Mouse (Mus musculus) forebrain, embryonic 15.5 days (tissue): Measurements from ENCODE around the gene Slc12a7. TPM values are rescaled to one million over a fixed set of nuclear protein-coding genes. Genes with fewer than 3 reads are reported as not detected.

Source experiments
- ATAC-seq: fragments of 200-750 bp; cut with Nextera tagmentation; replicated peaks from 2 replicates; pipeline ENCODE4 v1.8.0; 2017; ENCODE audit warnings: mild to moderate bottlenecking, moderate TSS enrichment, moderate library complexity
- H3K27ac ChIP-seq: fragments of 300-500 bp; sonication (generic); replicated peaks from 2 replicates; pipeline ENCODE4 v1.5.1; 2015; ENCODE audit warnings: mild to moderate bottlenecking, inconsistent platforms
- H3K27me3 ChIP-seq: fragments of 300-500 bp; sonication (generic); 2 replicates; pipeline ENCODE4 v1.6.1; 2015; ENCODE audit warnings: inconsistent platforms
- H3K36me3 ChIP-seq: fragments of 300-500 bp; sonication (generic); 2 replicates; pipeline ENCODE4 v1.6.1; 2015; ENCODE audit warnings: mild to moderate bottlenecking, inconsistent platforms
- H3K4me1 ChIP-seq: fragments of 300-500 bp; sonication (generic); 2 replicates; pipeline ENCODE4 v1.6.1; 2015; ENCODE audit warnings: inconsistent platforms
- H3K4me2 ChIP-seq: fragments of 300-500 bp; sonication (generic); replicated peaks from 2 replicates; pipeline ENCODE4 v1.6.1; 2015; ENCODE audit warnings: mild to moderate bottlenecking, inconsistent platforms
- H3K4me3 ChIP-seq: fragments of 300-500 bp; sonication (generic); 2 replicates; pipeline ENCODE4 v1.5.1; 2015; ENCODE audit warnings: mild to moderate bottlenecking, inconsistent platforms
- H3K9ac ChIP-seq: fragments of 300-500 bp; sonication (generic); replicated peaks from 2 replicates; pipeline ENCODE4 v1.6.1; 2015; ENCODE audit warnings: mild to moderate bottlenecking, inconsistent platforms
- H3K9me3 ChIP-seq: fragments of 300-500 bp; sonication (generic); 2 replicates; pipeline ENCODE4 v1.6.1; 2016; ENCODE audit warnings: inconsistent platforms
- WGBS: fragments of 180-500 bp; shearing (Covaris S2); methylation state at CpG from one replicate; pipeline ENCODE4 v1.1.7; 2015; ENCODE audit warnings: mixed read lengths; 5-methylcytosine and 5-hydroxymethylcytosine counted together
- polyA plus RNA-seq: library from polyadenylated mRNA; unstranded; fragments of >200 nt; fragmentation: Nextera tagmentation; extraction: Ambion mirVana; gene quantifications from 2 replicates; pipeline ENCODE4 v1.2.1, GENCODE M21; 2015

Slc12a7 gene
- polyA plus RNA-seq, 1 experiment from 2014 or later = 16.3 TPM

DNA sequence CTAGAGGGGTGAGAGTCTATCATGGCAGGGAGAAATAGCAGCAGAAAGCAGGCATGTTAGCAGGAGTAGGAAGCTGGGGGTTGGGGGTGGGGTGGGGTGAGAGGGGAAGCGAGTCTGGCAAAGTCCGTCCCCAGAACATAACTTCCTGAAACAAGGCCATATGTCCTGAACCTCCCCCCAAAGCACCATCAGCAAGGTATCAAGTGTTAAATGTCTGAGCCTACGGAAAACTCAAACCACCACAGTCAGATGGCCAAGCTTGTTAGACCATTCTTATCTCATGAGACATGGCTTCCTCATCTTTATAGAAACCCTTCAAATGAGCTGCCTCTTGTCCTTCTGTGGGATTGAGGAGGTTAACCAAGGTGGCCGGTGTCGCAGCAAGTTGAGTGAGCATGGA, 60.3 kb downstream of the Slc12a7 start:
- Histone ChIP-seq H3K4me1 (no peaks in the 10 kb centered on the region), H3K27me3 (no peaks in the 10 kb centered on the region), H3K36me3 (peaks cover 15% of the 10 kb centered on the region), H3K9ac (no peak overlapping the region), H3K4me3 (no peak overlapping the region), H3K4me2 (no peak overlapping the region), H3K27ac (no peak overlapping the region), H3K9me3 (no peaks in the 10 kb centered on the region)
- 97% methylated on average over 5 of the region's 5 CpGs for WGBS
- ATAC-seq = no peak

DNA sequence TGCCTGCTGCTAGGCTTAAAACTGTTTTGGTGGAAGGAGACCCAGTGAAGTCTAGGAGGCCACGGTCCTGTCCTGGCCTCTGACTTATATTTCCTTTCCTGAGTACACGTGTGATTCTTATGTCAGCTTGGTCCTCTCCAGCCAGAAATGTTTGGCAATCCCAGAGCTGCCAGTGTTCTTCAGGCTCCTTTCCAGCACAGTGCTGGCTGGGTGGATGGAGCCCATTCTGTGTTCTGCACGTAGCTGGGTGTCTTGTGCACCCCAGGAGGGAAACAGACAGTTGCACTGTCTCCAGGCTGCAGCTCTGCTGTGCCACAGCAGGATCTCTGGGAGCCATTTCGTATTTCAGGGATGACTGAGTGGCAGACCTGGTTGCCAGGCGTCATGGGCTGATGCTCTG, 66.2 kb downstream of the Slc12a7 start:
- no peak overlapping the region for H3K9ac ChIP-seq
- no peak overlapping the region for H3K4me3 ChIP-seq
- H3K27me3 ChIP-seq = no peaks in the 10 kb centered on the region
- H3K27ac ChIP-seq = no peak overlapping the region
- no peaks in the 10 kb centered on the region for H3K4me1 ChIP-seq
- WGBS = 85% methylated on average over 5 of the region's 5 CpGs
- H3K36me3 ChIP-seq = peaks cover 21% of the 10 kb centered on the region
- no peaks in the 10 kb centered on the region for H3K9me3 ChIP-seq
- H3K4me2 ChIP-seq = no peak overlapping the region
- no peak for ATAC-seq

DNA sequence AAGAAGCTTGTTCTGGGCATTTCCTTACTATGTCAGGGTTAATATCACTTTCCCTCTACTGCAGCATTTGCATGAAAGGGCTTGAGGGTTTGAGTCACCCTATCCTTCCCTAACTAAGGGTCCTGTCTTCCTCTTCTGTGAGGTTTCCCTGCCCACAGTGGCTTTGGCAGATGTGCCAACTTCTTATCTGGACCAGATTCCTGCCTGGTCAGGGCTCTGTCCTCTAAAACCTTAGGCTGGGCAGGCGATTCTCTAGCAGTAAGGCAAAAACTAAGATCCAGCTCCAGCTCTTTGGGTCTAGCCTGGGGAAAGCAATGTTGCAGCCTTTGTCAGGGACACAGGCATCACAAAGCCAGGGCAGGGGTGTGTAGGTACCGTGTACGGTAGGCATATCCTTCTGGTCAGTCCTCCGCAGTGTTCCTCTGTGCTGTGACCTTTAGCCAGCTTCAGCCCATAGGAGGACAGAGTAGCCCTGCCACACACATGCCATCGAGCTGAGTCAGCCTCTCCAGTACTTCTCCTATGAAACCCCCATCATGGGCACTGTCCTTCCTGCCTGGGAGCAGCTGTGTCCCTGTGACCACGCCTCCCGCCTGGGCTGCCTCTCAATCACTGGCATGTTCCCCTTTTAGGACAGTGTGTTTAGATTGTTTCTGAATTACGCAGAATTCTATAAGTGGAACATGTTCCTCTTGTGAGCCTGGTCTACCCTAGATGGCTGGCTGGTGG, 70.7 kb downstream of the Slc12a7 start:
- Histone ChIP-seq H3K9ac (no peak overlapping the region), H3K27ac (no peak overlapping the region), H3K9me3 (no peaks in the 10 kb centered on the region), H3K36me3 (peaks cover 13% of the 10 kb centered on the region), H3K4me1 (no peaks in the 10 kb centered on the region), H3K27me3 (no peaks in the 10 kb centered on the region), H3K4me3 (no peak overlapping the region), H3K4me2 (no peak overlapping the region)
- 90% methylated on average over 8 of the region's 8 CpGs for WGBS
- no peak for ATAC-seq

GRCm38 (mm10) chr13:73804914-73805313, 72.0 kb downstream of the Slc12a7 start:
- H3K9ac ChIP-seq = no peak overlapping the region
- no peak overlapping the region for H3K27ac ChIP-seq
- no peak for ATAC-seq
- H3K4me2 ChIP-seq = no peak overlapping the region
- no peaks in the 10 kb centered on the region for H3K4me1 ChIP-seq
- H3K4me3 ChIP-seq = no peak overlapping the region
- 96% methylated on average over 5 of the region's 5 CpGs for WGBS
- peaks cover 13% of the 10 kb centered on the region for H3K36me3 ChIP-seq
- no peaks in the 10 kb centered on the region for H3K27me3 ChIP-seq
- no peaks in the 10 kb centered on the region for H3K9me3 ChIP-seq

GRCm38 (mm10) chr13:73812936-73813335, 80.0 kb downstream of the Slc12a7 start:
- no peaks in the 10 kb centered on the region for H3K9me3 ChIP-seq
- no peaks in the 10 kb centered on the region for H3K4me1 ChIP-seq
- H3K4me2 ChIP-seq = no peak overlapping the region
- 92% methylated on average over 3 of the region's 3 CpGs for whole genome bisulfite sequencing
- H3K27me3 ChIP-seq = no peaks in the 10 kb centered on the region
- ATAC-seq = no peak
- H3K9ac ChIP-seq = no peak overlapping the region
- peaks cover 9% of the 10 kb centered on the region for H3K36me3 ChIP-seq
- H3K4me3 ChIP-seq = no peak overlapping the region
- no peak overlapping the region for H3K27ac ChIP-seq

GRCm38 (mm10) chr13:73814181-73814580, 81.3 kb downstream of the Slc12a7 start:
- no peak for ATAC-seq
- Histone ChIP-seq H3K9me3 (no peaks in the 10 kb centered on the region), H3K27me3 (no peaks in the 10 kb centered on the region), H3K4me1 (no peaks in the 10 kb centered on the region), H3K9ac (no peak overlapping the region), H3K36me3 (peaks cover 9% of the 10 kb centered on the region), H3K4me3 (no peak overlapping the region), H3K4me2 (no peak overlapping the region), H3K27ac (no peak overlapping the region)
- 94% methylated on average over 7 of the region's 7 CpGs for WGBS

DNA sequence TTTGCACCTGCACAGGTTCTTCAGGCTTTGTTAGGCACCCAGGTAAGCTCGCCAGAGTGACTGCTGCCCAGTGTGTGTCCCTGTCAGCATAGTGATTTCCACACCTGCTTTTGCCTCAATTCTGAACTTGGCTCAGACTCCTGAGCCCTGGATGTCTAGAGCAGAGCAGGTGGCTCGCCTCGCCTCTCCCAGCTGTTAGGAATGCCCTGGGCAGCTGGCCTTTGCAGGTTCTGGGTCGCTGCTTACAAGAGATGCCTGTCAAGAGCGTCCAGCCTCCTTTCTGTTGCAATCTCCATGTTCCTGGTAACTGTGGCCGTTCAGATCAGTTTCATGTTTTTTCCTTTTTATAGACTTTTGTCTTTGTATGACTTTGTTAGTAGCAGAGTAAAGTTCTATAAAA, 83.4 kb downstream of the Slc12a7 start:
- H3K4me1 ChIP-seq = no peaks in the 10 kb centered on the region
- ATAC-seq = no peak
- H3K36me3 ChIP-seq = no peaks in the 10 kb centered on the region
- H3K27ac ChIP-seq = no peak overlapping the region
- H3K9me3 ChIP-seq = no peaks in the 10 kb centered on the region
- no peak overlapping the region for H3K4me2 ChIP-seq
- WGBS = 83% methylated on average over 6 of the region's 6 CpGs
- H3K27me3 ChIP-seq = no peaks in the 10 kb centered on the region
- H3K9ac ChIP-seq = no peak overlapping the region
- no peak overlapping the region for H3K4me3 ChIP-seq

GRCm38 (mm10) chr13:73818921-73819320, 86.0 kb downstream of the Slc12a7 start:
- ATAC-seq = no peak
- Histone ChIP-seq H3K27ac (no peak overlapping the region), H3K9ac (no peak overlapping the region), H3K4me2 (no peak overlapping the region), H3K4me3 (no peak overlapping the region), H3K27me3 (no peaks in the 10 kb centered on the region), H3K4me1 (no peaks in the 10 kb centered on the region), H3K9me3 (no peaks in the 10 kb centered on the region), H3K36me3 (no peaks in the 10 kb centered on the region)
- WGBS = 81% methylated on average over 3 of the region's 3 CpGs

DNA sequence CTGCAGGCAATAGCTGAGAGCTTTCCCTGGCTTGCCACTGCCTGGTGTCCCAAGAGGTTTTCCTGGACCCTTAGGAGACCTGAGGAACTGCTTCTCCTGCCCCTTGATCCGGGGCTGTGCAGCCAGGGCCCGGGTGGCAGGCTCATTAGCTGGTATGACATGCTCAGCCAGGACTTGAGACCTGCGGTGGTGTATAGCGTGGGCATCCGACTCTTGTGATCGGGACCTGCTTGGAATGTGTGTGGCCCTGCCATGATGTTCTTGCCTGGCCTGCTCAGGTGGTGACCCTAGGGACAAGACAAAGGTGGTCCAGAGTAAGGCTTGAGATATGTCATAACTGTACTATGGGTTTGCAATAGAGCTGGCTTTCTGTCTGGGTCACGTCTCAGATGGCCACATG, 88.4 kb downstream of the Slc12a7 start:
- Histone ChIP-seq H3K27me3 (no peaks in the 10 kb centered on the region), H3K4me3 (no peak overlapping the region), H3K4me2 (no peak overlapping the region), H3K27ac (no peak overlapping the region), H3K36me3 (no peaks in the 10 kb centered on the region), H3K9me3 (no peaks in the 10 kb centered on the region), H3K9ac (no peak overlapping the region), H3K4me1 (no peaks in the 10 kb centered on the region)
- no peak for ATAC-seq
- WGBS = 90% methylated on average over 7 of the region's 7 CpGs

DNA sequence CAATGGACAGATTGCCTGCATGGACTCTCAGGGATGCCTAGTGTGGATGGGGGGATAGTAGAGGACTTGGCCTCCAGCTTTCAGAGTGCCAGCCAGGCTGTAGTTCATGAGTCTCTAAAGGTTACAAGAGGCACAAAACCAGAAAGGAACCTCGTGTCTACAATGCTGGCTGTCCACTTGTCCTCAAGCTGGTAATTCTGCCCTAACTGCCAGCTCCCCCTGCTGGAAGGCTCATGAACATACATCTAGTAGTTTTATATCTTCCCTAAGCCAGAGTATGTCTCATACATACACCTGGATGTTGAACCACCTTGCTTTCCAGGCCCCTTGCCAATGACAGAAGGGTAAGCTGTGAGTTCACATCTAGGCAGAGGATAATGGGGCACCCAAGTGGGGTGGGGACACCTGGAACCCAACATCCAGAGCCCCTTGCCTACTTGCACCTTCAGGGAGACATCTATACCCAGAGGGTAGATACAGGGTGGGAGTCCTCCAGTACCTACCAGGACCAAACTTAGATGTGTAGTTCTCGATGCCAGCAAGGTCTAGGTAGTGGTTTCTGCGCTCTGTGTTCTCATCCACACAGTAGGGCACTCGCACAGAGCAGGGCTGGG, 89.4 kb downstream of the Slc12a7 start:
- no peaks in the 10 kb centered on the region for H3K27me3 ChIP-seq
- no peak for ATAC-seq

GRCm38 (mm10) chr13:73823711-73824110, 90.8 kb downstream of the Slc12a7 start:
- no peaks in the 10 kb centered on the region for H3K9me3 ChIP-seq
- no peaks in the 10 kb centered on the region for H3K4me1 ChIP-seq
- no peak overlapping the region for H3K4me2 ChIP-seq
- 80% methylated on average over 6 of the region's 6 CpGs for WGBS
- H3K36me3 ChIP-seq = no peaks in the 10 kb centered on the region
- no peak; the same call in 1 of the 2 replicates for ATAC-seq
- H3K4me3 ChIP-seq = no peak overlapping the region
- H3K9ac ChIP-seq = no peak overlapping the region
- no peaks in the 10 kb centered on the region for H3K27me3 ChIP-seq
- no peak overlapping the region for H3K27ac ChIP-seq

More for the DNA sequence above, 89.4 kb downstream of the Slc12a7 start:
- Histone ChIP-seq H3K9me3 (no peaks in the 10 kb centered on the region), H3K36me3 (no peaks in the 10 kb centered on the region), H3K9ac (no peak overlapping the region), H3K4me1 (no peaks in the 10 kb centered on the region), H3K4me3 (no peak overlapping the region), H3K4me2 (no peak overlapping the region), H3K27ac (no peak overlapping the region)
- WGBS = 69% methylated on average over 4 of the region's 4 CpGs

DNA sequence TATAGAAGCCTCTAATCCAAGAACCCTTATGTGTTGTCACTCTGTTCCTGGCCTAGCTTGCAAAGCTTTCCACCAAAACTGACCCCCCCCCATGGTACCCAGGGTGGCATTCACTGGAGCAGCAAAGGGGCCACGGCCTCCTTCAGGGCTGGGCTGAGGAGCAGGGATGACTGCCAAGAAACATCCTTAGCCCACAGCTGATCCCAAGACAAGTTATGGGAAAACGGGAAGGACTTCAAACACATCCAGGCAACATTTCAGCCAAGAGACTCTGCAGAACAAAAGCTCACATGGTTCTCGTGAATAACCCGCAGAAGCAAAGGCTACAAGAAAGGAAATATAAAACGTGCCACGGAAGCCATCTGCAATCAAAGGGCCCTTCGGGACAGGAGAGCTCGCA, 94.3 kb downstream of the Slc12a7 start:
- H3K27me3 ChIP-seq = no peaks in the 10 kb centered on the region
- H3K4me2 ChIP-seq = no peak overlapping the region
- WGBS = 52% methylated on average over 8 of the region's 8 CpGs
- H3K36me3 ChIP-seq = no peaks in the 10 kb centered on the region
- no peaks in the 10 kb centered on the region for H3K9me3 ChIP-seq
- H3K4me3 ChIP-seq = no peak overlapping the region
- no peak overlapping the region for H3K9ac ChIP-seq
- no peaks in the 10 kb centered on the region for H3K4me1 ChIP-seq
- 0 out of 2 replicates have a peak, but pooled peaks have one; percentile 23 for ATAC-seq
- no peak overlapping the region for H3K27ac ChIP-seq

DNA sequence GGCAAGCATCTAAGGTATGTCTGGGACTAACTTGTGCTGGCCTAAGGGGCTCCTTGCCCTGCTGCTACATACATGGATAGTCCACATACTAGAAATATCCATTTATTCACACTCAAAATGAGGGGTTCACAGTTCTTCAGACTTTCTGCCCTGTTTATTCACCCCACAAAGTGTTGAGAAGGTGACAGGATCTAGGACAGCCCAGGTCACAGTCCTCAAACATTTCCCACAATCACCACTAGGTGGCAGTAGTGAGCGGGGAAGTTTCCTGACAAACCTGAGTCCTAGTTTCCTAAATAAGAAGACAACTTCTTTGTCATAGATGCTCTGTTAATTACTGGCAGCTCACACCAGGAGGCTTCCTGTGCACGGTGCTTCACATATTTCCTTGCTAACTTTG, 98.6 kb downstream of the Slc12a7 start:
- Histone ChIP-seq H3K4me2 (no peak overlapping the region), H3K9ac (no peak overlapping the region), H3K27ac (no peak overlapping the region), H3K9me3 (no peaks in the 10 kb centered on the region), H3K4me3 (no peak overlapping the region), H3K4me1 (no peaks in the 10 kb centered on the region), H3K27me3 (no peaks in the 10 kb centered on the region), H3K36me3 (no peaks in the 10 kb centered on the region)
- 0% methylated on average over 2 of the region's 2 CpGs for WGBS
- ATAC-seq = peak; percentile 49
